Mouse (Mus musculus): ENCODE measurements at regions not wholly inside any gene's neighbourhood (a gene's known extent, or its start where the extent isn't known, plus 50 kb on each side); places are given as distances from the start of the nearest gene placed in this dataset.
"Not testable (repeated sequence)": the region's sequence is repeated elsewhere in the genome, so short reads cannot be mapped to it uniquely, and the experiment has no call there.

DNA sequence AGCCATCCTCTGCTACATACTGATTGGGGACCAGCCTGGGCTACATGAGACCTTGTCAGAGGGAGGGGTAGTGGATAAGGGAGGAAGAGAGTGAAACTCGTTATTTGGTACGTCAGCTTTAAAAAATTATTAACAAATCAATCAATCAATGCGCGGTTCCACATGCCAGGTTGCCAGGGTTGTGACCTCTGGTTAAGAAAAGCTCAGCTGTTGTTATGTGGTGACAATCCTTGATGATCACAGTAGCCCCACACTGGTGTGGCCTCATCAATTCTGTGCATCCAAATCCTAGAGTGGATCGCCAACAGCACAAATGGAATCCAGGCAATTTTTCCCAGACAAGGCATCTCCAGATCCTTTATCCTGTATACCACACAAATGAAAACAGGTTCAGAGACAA, 74.3 kb upstream of the Cdk6 start:
- no peaks in the 10 kb centered on the region for H3K36me3 ChIP-seq (replicated peaks; ENCODE audit: low read length)
- no peaks in the 10 kb centered on the region for H3K9me3 ChIP-seq
- no peaks in the 10 kb centered on the region for H3K4me1 ChIP-seq
- no peak for TF ChIP-seq FLI1 (IDR thresholded peaks at IDR 0.05; ENCODE audit: low read length)
- no peak for TF ChIP-seq GATA1 (IDR thresholded peaks at IDR 0.05; ENCODE audit: borderline replicate concordance, low read length)
- H3K27me3 ChIP-seq (replicated peaks), result no peaks in the 10 kb centered on the region
- H3K4me3 ChIP-seq (replicated peaks), result no peak overlapping the region

DNA sequence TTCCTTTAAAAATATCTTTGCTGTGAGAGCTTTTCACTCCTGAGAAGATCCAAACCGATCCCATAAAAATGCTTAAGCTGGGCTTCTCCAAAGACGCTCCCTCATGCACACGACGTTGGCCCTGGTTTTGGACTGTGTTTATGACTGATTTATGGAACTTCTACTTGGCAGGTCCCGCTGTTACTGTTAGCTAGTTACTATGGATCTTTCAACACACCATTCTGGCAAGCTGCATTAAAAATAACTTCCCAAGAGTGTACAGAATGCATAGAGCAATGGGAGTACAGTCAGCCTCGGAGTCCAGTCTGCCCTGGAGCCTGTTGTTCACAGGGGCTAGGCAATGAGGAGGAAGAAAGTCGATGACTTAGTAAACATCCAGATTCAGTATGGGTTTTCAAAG, 71.5 kb upstream of the Cdk6 start:
- TF ChIP-seq GATA1 (IDR thresholded peaks at IDR 0.05; ENCODE audit: borderline replicate concordance, low read length) (no peak), FLI1 (IDR thresholded peaks at IDR 0.05; ENCODE audit: low read length) (no peak)
- no peak overlapping the region for H3K4me3 ChIP-seq (replicated peaks)
- H3K9me3 ChIP-seq, result no peaks in the 10 kb centered on the region
- no peaks in the 10 kb centered on the region for H3K4me1 ChIP-seq
- no peaks in the 10 kb centered on the region for H3K27me3 ChIP-seq (replicated peaks)
- H3K36me3 ChIP-seq (replicated peaks; ENCODE audit: low read length), result no peaks in the 10 kb centered on the region

DNA sequence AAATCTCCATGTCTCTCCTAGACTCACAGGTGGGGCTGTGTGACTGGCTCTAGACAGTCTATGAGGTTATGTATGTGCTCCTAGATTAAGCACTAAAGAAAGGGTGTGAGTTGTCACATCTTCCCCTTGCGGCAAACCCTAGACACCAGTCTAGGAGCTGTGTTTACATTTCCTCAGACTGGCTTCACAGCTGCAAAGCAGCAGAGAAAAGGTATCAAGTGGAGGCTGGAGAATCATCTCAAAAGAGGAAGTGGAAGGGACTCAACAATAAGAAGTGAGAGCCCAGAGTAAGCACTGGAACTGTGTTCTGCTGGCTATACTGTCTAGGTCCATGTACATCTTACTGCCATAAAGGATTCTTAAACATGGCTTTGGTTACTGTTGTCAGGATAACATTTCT, 68.1 kb upstream of the Cdk6 start:
- H3K4me3 ChIP-seq (replicated peaks); H3K9me3 ChIP-seq; H3K27me3 ChIP-seq (replicated peaks); H3K36me3 ChIP-seq (replicated peaks; ENCODE audit: low read length); H3K4me1 ChIP-seq: not testable (repeated sequence)

DNA sequence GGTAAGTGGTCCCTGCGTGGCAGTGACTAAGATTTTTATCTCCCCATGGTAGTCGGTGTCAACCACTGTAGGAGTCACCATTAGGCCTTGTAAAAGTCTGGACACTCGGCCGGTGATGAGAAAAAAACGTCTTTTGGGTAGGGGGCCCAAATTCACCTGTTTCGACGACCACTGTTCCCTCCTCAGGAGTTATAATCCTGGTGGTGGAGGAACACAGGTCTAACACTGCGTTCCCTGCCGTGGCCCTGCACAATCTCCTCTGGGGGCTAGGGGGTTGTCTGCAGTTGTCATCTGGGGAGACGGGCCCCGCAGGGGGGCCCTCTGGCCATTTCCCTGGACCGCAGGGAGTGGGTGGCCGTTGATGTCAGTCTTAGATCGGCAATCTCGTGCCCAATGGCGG, 64.0 kb upstream of the Cdk6 start:
- peaks cover 28% of the 10 kb centered on the region for H3K9me3 ChIP-seq
- not testable (repeated sequence) for H3K4me3 ChIP-seq (replicated peaks); H3K36me3 ChIP-seq (replicated peaks; ENCODE audit: low read length); H3K4me1 ChIP-seq; H3K27me3 ChIP-seq (replicated peaks)

DNA sequence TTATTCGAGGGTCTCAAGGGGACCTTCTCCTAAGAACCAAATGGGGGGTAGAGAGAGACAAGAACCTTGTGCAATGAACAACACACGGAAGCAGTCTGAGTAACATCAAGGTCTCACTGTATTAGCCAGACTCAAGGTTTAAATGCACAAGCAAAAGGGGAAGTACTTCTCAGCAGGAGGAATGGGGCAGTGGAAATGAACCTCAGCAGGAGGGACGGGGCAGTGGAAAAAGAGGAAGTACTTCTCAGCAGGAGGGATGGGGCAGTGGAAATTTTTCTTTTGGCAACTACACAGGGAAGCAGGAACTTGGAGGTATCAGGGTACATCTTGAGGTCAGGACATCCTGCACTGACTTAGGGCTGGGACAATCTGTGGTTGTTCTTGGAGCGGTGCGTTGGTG, 62.3 kb upstream of the Cdk6 start:
- H3K9me3 ChIP-seq, result peaks cover 34% of the 10 kb centered on the region
- not testable (repeated sequence) for H3K4me1 ChIP-seq; H3K4me3 ChIP-seq (replicated peaks); H3K36me3 ChIP-seq (replicated peaks; ENCODE audit: low read length); H3K27me3 ChIP-seq (replicated peaks)

DNA sequence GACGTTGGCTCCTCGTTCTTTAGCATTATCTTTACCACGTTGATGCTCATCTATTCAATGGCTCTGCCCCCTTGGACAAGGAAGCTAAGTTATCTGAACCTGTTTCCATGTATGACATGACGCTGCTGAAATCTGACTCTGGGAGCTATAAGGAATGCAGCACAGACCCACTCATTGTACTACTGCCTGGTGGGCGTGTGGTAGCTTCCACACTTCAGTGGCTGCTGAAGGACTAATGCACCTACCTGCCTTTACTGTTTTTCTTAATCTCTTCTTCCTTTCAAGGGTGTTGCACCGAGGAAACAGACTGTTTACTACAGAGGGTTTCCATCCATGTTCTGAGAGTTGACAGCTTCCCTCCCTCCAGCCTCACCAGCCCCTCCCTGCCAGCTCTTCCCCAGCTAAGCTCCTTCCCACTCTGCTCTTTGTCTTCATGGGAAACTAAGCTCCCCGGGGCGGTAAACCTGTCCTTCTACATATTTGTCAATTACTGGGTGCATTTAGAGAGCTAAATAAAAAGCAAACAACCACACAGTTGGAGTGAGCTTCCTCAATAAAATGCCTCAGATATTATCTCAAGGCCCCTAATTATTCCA, 59.3 kb upstream of the Cdk6 start:
- H3K27me3 ChIP-seq (replicated peaks); H3K4me3 ChIP-seq (replicated peaks); H3K36me3 ChIP-seq (replicated peaks; ENCODE audit: low read length); H3K4me1 ChIP-seq: not testable (repeated sequence)
- H3K9me3 ChIP-seq, result peaks cover 30% of the 10 kb centered on the region

DNA sequence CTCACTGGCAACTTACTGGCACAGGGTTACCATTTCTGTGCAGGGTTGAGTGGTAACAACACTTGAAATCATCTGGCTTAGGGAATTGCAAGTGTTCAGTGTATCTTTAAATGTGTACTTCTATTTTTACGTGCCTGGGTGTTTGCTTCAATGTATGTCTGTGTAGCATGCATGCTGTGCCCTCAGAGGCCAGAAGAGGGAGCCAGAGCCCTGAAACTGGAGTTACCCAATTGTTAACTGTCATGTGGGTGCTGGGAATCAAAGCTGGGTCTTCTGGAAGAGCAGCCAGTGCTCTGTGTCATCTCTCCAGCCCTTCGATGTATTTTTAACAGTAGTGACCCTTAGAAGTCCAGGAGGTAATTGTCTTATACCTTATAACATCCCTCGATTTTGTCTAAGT, 58.2 kb upstream of the Cdk6 start:
- Histone ChIP-seq H3K36me3 (replicated peaks; ENCODE audit: low read length) (no peaks in the 10 kb centered on the region), H3K27me3 (replicated peaks) (no peaks in the 10 kb centered on the region), H3K4me1 (no peaks in the 10 kb centered on the region), H3K9me3 (peaks cover 27% of the 10 kb centered on the region), H3K4me3 (replicated peaks) (no peak overlapping the region)
- no peak for TF ChIP-seq FLI1 (IDR thresholded peaks at IDR 0.05; ENCODE audit: low read length)
- no peak for TF ChIP-seq GATA1 (IDR thresholded peaks at IDR 0.05; ENCODE audit: borderline replicate concordance, low read length)

DNA sequence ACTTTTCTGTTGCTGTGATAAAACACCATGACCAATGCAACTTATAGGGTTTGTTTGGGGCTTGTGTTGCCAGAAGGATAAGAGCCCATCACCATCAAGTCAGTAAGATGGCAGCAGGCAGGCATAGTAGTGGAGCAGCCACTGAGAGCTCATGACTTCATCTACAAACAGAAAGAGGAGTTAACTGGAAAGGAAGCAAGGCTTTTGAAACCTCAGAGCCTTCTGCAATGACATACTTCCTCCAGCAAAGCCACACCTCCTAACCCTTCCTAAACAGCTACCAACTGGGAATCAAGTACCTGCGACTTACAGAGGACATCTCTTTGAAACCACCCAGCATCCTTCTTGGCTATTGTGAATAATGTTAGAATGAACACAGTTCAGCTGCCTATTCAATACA, 57.0 kb upstream of the Cdk6 start:
- not testable (repeated sequence) for H3K27me3 ChIP-seq (replicated peaks); H3K4me1 ChIP-seq; H3K4me3 ChIP-seq (replicated peaks); H3K36me3 ChIP-seq (replicated peaks; ENCODE audit: low read length)
- peaks cover 19% of the 10 kb centered on the region for H3K9me3 ChIP-seq

DNA sequence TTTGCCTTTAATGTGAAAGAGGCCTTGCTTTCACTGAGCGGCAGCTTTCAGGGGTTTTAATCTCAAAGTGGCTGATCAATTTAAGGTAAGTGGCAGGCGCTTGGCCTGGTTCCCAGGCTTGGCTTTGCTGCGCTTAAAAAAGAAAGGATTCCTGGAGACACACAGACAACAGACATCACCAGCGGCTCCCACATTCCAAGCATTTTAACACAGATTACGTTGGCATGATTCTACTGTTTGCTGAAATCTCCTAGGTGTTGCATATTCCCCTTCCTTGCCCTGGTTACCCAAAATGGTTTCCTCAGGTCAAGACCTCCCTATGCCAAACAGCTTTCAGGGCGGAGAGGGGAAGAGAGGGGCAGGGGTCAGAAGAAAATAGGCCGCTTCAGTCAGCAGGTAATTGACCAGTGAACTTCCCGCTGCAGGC, 51.3 kb upstream of the Cdk6 start:
- not testable (repeated sequence) for H3K36me3 ChIP-seq (replicated peaks; ENCODE audit: low read length); H3K9me3 ChIP-seq; H3K4me1 ChIP-seq; H3K4me3 ChIP-seq (replicated peaks); H3K27me3 ChIP-seq (replicated peaks)

Measured in megakaryocyte, embryonic 14.5 days (primary cell).